Mouse (Mus musculus) macrophage (primary cell): Measurements from ENCODE around the gene Dennd1a. TPM values are rescaled to one million over a fixed set of nuclear protein-coding genes. Genes with fewer than 3 reads are reported as not detected.

Experiments
- H3K27ac ChIP-seq: fragments of 350-480 bp; formaldehyde crosslinking; 2 replicates; pipeline ENCODE4 v1.9.0; 2021
- H3K36me3 ChIP-seq: fragments of 350-480 bp; formaldehyde crosslinking; 2 replicates; pipeline ENCODE4 v1.9.0; 2021; ENCODE audit errors: inconsistent target
- H3K4me3 ChIP-seq: fragments of 350-480 bp; formaldehyde crosslinking; 2 replicates; pipeline ENCODE4 v1.9.0; 2021; ENCODE audit errors: inconsistent target
- H3K79me2 ChIP-seq: fragments of 350-480 bp; formaldehyde crosslinking; 2 replicates; pipeline ENCODE4 v1.9.0; 2021; ENCODE audit errors: inconsistent target
- WGBS: methylation state at CpG from one replicate; pipeline ENCODE4 v1.1.7; 2026; ENCODE audit warnings: inconsistent platforms; ENCODE audit not compliant: missing documents; 5-methylcytosine and 5-hydroxymethylcytosine counted together
- polyA plus RNA-seq: library from polyadenylated mRNA; stranded (reverse); fragments of 250-400 nt; gene quantifications from 3 replicates; pipeline ENCODE4 v1.2.4, GENCODE M21; 2018; ENCODE audit warnings: inconsistent platforms

Dennd1a gene
- polyA plus RNA-seq, 1 experiment from 2014 or later, result 84.5 TPM

DNA sequence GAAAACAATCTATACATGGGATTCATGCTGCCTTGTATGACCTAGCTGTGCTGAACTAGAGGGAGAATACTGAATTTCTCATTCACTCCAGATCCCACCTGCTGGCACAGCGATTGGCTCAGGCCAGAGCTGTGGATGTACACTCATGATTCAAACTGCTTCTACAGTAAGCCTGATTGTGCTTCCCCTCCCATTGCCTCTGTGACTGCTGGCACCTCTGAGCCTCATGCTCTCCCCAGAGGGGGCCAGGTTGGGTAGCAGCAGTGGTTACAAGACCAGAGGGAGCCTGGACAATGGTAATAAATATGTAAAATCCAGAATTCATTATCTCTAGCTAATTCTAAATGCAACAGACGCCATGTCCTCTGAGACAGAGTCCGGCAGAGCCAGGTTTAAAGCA, 404.0 kb downstream of the Dennd1a start:
- Histone ChIP-seq H3K4me3 (no peak overlapping the region), H3K36me3 (peaks cover 12% of the 10 kb centered on the region), H3K27ac (no peak overlapping the region), H3K79me2 (no peaks in the 10 kb centered on the region)
- 95% methylated on average over 3 of the region's 3 CpGs for WGBS

DNA sequence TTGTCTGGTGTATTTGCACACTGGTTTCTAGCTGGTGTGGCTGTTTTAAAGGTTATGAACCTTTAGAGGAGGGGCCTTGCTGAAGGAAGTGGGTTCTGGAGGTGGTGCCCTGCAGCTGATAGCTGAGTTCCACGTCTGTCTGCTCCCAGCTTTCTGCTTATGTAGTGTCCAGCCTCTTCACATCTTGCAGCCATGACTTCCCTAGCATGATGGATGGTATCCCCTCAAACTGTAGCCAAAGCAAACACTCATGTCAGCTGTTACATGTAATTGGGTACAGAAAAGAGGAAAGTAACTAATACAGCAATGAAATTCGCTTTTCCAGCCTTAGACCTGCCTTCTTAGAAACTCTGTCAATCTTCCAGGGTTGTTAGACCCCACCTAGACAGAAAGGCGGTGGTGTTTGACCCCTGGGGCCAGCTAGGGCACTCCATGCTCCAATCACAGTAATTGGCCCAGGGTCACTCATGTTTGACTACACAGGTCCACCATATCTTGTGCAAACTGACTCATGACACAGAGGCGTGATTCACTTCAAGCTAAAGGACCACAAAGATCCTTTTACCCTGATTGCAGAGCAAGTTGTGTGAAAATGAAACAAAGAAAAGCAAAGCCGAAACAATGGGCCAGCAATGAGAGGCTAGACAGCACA, 405.8 kb downstream of the Dennd1a start:
- Histone ChIP-seq H3K79me2 (no peaks in the 10 kb centered on the region), H3K27ac (no peak overlapping the region), H3K36me3 (no peaks in the 10 kb centered on the region; the same call in 1 of the 2 replicates), H3K4me3 (no peak overlapping the region)
- WGBS, result 89% methylated on average over 5 of the region's 5 CpGs

DNA sequence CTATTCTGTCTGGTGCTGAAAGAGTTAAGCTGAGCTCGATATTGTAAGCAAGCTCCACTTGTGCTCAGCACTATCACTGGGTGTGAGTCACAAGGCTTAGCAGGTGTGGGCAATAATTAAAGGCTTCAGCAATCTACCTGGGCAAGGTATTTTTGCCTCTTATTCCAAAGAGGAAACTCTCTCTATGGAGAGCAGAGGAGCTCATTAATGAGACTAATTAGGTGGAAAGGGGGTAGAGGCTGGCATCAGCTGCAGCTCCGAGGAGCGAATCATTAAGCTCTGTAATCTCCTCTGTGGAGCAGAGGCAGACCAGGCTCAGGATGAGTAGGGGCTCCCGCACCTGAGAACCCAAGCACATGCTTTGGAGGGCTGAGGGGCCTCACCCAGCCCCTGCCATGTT, 407.5 kb downstream of the Dennd1a start:
- Histone ChIP-seq H3K4me3 (no peak overlapping the region), H3K79me2 (no peaks in the 10 kb centered on the region), H3K36me3 (peaks cover 3% of the 10 kb centered on the region; the same call in 1 of the 2 replicates), H3K27ac (no peak overlapping the region)
- WGBS, result 93% methylated on average over 4 of the region's 4 CpGs

DNA sequence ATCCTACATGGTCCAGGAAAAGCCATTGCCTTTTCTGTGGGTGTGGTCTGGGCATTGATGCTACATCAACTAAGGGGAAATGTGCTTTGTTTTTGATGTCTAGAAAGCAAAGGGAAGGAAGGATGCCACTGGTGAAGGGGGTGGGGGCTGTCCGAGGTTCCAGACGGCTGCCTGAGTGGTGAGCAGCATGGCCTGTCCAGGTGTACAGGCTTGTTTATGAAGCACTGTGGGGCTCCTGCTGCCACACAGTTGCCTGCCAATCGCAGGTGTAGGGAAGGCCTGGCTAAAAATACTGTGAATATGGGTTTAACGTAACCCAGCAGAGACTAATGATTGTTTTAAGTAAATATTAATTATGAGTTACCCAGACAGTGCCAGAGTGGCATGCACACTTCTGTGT, 414.4 kb downstream of the Dennd1a start:
- WGBS, result 96% methylated on average over 4 of the region's 4 CpGs
- no peak overlapping the region for H3K27ac ChIP-seq
- peaks cover 10% of the 10 kb centered on the region; the same call in 1 of the 2 replicates for H3K36me3 ChIP-seq
- H3K79me2 ChIP-seq, result no peaks in the 10 kb centered on the region
- no peak overlapping the region for H3K4me3 ChIP-seq

DNA sequence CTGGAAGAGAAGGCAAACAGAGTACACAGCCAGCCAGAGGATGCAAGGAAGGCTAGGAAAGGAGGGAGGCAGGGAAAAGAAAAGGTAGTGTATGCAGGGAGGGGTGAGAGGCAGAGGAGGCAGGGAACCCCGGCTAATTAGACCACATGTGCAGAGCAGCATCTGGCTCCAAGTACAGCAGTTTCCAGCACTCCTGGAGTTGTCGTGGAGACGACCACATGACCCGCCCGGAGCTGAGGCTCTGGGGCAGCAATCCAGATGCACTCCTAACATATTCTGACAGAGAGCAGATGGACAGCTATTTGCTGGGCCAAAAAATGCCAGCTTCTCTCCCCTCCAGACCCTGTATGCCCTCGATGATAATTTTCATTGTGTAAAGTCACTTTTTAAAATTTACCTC, 417.6 kb downstream of the Dennd1a start:
- H3K79me2 ChIP-seq, result no peaks in the 10 kb centered on the region
- H3K27ac ChIP-seq, result no peak overlapping the region
- 84% methylated on average over 6 of the region's 6 CpGs for WGBS
- H3K4me3 ChIP-seq, result no peak overlapping the region
- peaks cover 19% of the 10 kb centered on the region; the same call in 1 of the 2 replicates for H3K36me3 ChIP-seq

DNA sequence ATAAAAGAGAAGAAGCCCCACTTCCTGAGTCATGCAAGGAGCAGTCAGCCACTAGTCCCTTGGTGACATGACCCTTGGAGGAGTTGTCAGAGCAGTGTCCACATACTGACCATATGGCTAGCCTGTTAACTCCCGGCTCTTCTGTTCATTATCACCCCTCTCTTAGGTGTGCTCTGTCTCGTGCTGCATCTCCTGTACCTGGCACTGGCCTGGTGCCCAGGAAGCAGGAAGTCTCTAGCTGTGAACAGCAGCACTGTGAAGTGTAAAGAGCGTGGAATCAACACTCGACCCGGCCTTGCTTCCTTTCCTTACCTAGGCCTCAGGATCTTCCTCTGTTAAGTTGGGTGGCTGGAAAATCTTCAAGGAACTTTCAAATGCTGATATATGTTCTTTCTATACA, 419.8 kb downstream of the Dennd1a start:
- Histone ChIP-seq H3K79me2 (no peaks in the 10 kb centered on the region), H3K27ac (no peak overlapping the region), H3K36me3 (peaks cover 31% of the 10 kb centered on the region; the same call in 1 of the 2 replicates), H3K4me3 (no peak overlapping the region)
- WGBS, result 85% methylated on average over 5 of the region's 5 CpGs

DNA sequence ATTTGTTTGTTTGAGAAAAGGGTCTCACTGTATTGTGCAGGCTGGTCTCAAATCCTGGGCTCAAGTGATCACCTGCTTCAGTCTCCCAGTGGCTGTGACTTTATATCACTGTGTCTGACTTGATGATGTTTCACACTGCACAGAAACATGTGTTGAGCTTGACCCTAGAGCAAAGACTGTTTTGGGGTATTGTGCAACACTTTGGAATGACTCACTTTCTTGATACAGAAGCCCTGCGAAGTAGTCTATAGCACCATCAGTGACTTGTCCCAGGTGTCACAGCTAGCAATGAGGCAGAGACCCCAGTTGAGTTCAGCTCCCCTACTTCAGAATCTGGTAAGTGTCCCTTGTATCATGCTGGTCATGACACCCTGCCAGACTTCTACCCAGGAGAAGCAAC, 429.7 kb downstream of the Dennd1a start:
- Histone ChIP-seq H3K4me3 (no peak overlapping the region), H3K79me2 (no peaks in the 10 kb centered on the region), H3K27ac (no peak overlapping the region), H3K36me3 (peaks cover 63% of the 10 kb centered on the region)
- 70% methylated on average over 1 of the region's 1 CpGs for WGBS

DNA sequence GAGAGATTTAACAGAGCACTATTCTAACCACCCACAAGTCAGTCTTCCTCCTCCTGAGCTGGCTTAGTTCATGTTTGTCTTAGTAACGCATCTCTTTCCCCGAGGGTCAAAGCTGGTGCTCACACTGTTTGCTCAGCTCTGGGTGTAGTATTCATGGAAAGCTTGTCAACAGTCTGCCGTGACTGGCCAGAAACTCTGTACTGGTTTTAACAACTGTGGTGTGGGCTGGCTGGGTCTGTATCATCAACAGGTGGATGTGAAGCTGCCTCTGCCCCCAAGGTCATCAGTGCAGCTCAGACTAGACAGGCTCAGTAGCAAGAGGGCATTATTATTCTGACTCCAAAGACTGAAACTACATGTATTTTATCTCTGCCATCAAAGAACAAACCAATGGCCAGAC, 430.2 kb downstream of the Dennd1a start:
- H3K27ac ChIP-seq, result no peak overlapping the region
- H3K4me3 ChIP-seq, result no peak overlapping the region
- no peaks in the 10 kb centered on the region for H3K79me2 ChIP-seq
- peaks cover 66% of the 10 kb centered on the region for H3K36me3 ChIP-seq
- WGBS, result 86% methylated on average over 3 of the region's 3 CpGs

DNA sequence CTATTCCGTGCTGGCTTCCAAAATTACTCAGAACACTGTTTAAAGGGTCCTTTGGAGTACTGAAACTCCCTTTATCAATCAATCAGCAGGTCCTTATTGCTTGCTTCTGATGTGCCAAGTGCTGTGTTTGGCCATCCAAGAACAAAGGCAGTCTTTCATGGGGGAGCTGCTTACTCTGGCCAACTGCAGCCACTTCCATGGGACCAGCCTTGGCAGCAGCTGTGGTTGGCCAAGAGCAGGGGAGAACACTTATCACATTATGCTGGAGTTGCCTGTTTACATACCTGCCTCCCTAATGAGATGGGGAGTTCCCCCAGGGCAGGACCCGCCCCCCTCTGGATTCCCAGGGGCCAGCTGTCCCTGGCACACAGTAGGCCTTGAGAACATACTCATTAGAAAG, 432.0 kb downstream of the Dennd1a start:
- H3K36me3 ChIP-seq, result peaks cover 80% of the 10 kb centered on the region
- H3K27ac ChIP-seq, result no peak overlapping the region
- H3K4me3 ChIP-seq, result no peak overlapping the region
- H3K79me2 ChIP-seq, result no peaks in the 10 kb centered on the region
- WGBS, result 100% methylated on average over 2 of the region's 2 CpGs

DNA sequence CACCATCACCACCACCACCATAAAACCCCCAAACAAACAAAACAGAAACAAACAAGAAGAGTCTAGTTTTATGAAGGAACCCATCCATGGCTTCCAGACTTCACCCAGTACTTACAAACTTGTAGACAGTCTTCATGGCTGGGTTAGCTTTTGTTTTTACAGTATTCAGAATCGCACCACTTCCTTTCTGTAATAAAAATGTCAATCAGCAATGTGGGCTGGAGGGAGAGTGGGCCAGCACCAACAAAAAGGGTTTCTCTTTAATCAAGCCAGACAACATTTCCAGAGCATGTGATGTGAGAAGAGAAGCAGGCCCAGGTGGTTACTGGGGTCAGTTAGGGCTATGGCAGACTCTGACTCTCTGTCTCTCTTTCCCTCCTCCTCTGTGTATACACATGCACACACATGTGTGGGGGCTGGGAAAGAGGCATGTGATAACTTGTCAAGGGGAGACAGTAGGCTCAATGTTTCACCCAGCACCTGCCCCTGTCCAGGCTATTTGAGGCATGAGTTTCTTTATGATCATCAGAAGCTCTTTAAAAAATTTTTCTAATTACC, 433.2 kb downstream of the Dennd1a start:
- H3K27ac ChIP-seq, result no peak overlapping the region
- 50% methylated on average over 1 of the region's 1 CpGs for WGBS
- no peak overlapping the region for H3K4me3 ChIP-seq
- H3K79me2 ChIP-seq, result no peaks in the 10 kb centered on the region
- H3K36me3 ChIP-seq, result peaks cover 92% of the 10 kb centered on the region

DNA sequence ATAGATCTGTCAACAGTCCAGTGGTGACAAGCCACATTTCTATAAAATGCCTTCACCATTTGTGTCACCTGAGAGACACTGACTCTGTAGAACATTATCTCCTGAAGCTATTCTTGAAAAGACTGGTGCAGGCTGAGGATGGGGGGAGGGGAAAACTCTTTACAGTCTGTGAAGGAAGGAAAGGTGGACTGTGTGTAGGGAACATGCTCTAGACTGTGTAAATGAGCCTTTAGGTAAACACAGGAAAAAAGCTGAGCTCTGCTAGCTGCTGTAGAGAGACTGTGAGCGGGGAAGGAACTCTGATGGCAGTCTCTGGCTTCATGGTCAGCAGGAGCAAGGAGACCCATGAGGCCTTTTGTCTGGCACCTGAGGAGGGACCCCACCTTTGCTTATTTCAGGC, 436.6 kb downstream of the Dennd1a start:
- Histone ChIP-seq H3K27ac (no peak overlapping the region), H3K36me3 (peaks cover 90% of the 10 kb centered on the region), H3K79me2 (no peaks in the 10 kb centered on the region), H3K4me3 (no peak overlapping the region)
- WGBS, result 100% methylated on average over 1 of the region's 1 CpGs

DNA sequence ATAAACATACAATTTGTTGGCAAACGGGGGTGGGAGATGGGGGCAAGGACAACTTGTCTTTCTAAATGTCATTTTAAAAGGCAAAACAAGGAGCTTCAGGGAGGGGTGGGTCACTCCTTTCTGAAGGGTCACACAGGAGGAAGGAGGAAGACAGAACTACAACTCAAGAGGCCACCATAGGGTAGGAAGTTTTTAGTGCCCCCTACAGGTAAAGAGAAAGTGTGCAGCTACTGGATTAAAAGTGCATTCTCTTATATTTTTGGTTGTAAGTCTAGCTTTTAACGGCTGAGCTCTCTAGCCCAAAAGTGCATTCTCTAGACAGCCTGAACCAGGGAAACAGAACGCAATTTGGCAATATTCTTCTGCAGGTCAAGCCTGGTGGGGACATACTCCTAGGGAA, 437.8 kb downstream of the Dennd1a start:
- Histone ChIP-seq H3K4me3 (no peak overlapping the region), H3K79me2 (no peaks in the 10 kb centered on the region), H3K27ac (no peak overlapping the region), H3K36me3 (peaks cover 90% of the 10 kb centered on the region)
- 85% methylated on average over 3 of the region's 3 CpGs for WGBS

DNA sequence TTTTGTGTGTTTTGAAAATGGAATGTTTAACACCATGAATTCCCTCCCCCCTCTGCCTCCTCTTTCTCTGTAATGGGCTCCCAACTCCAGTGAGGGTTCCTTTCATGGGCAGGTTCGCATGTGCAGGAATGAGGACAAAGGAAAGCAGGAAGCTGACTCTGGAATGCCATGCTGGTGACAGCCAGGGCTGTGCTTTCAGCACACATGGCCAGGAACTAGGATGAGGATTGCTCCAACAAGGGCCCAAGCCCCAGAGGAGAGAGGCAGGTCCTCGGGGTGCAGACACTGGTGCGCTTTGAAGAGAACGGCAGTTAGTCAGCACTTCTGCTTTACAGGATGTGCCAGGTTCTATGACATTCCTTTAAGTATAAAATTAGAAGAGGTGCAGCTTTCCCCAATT, 444.5 kb downstream of the Dennd1a start:
- H3K36me3 ChIP-seq, result peaks cover 83% of the 10 kb centered on the region
- no peak overlapping the region for H3K27ac ChIP-seq
- H3K4me3 ChIP-seq, result no peak overlapping the region
- 47% methylated on average over 4 of the region's 4 CpGs for WGBS
- no peaks in the 10 kb centered on the region for H3K79me2 ChIP-seq

DNA sequence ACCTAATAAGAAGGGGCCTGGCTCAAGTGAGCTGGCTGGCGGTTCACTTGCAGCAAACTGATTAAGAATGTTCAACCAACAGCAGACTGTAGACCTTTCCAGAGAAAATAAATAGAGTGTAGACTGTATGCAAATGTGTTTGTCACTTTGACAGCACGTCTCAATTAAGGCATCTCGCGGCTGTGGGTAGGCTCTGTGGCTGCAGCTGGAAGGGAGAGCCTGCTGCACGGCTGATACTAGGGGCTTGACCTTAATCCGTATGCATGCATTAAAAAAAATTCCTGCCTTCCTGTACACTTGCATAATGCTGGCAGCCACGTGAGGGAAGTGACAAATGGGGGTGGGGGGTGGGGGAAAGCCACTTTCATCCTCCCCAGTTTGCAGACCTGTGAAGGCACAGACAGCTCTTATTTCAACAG, 445.0 kb downstream of the Dennd1a start:
- 38% methylated on average over 7 of the region's 7 CpGs for WGBS
- Histone ChIP-seq H3K4me3 (no peak overlapping the region), H3K79me2 (no peaks in the 10 kb centered on the region), H3K27ac (no peak overlapping the region), H3K36me3 (peaks cover 83% of the 10 kb centered on the region)

DNA sequence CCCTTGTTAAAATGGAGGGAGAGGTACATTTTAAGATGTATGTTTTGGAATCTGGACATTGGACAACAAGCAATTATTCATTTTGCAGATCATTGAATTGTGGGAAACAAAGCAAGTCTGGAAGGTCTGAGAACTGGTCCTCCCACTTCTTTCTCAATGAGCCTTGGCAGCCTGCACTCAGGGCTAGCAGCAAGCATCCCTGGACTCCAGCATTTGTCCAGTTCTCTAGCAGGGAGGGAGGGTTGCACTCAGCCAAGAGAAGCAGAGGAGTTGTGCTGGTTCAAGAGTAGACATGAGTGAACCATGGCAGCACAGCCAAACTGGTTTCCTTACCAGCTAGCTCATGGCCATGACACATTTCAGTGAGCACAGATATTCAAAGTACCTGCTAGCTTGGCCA, 447.3 kb downstream of the Dennd1a start:
- peaks cover 82% of the 10 kb centered on the region for H3K36me3 ChIP-seq
- H3K27ac ChIP-seq, result no peak overlapping the region
- no peak overlapping the region for H3K4me3 ChIP-seq
- no peaks in the 10 kb centered on the region for H3K79me2 ChIP-seq
